Mouse (Mus musculus) heart, embryonic 16.5 days (tissue): ENCODE results near the gene Ucn2. TPM values are rescaled to one million over a fixed set of nuclear protein-coding genes. Genes with fewer than 3 reads are reported as not detected.

Experiments used
- ATAC-seq: fragments of 200-750 bp; cut with Nextera tagmentation; replicated peaks from 2 replicates; pipeline ENCODE4 v1.8.0; 2017; ENCODE audit warnings: moderate number of reproducible peaks; ENCODE audit not compliant: insufficient read depth, low FRiP score; ENCODE audit errors: extremely low read depth
- H3K27ac ChIP-seq: fragments of 300-500 bp; sonication (generic); 2 replicates; pipeline ENCODE4 v1.5.1; 2014; ENCODE audit warnings: mild to moderate bottlenecking, low read length, control low read depth, moderate library complexity
- H3K27me3 ChIP-seq: fragments of 300-500 bp; sonication (generic); 2 replicates; pipeline ENCODE4 v1.6.1; 2014; ENCODE audit warnings: low read length, mixed read lengths; ENCODE audit not compliant: control insufficient read depth, insufficient read depth
- H3K36me3 ChIP-seq: fragments of 300-500 bp; sonication (generic); 2 replicates; pipeline ENCODE4 v1.6.1; 2014; ENCODE audit not compliant: control insufficient read depth, insufficient read depth
- H3K4me1 ChIP-seq: fragments of 300-500 bp; sonication (generic); 2 replicates; pipeline ENCODE4 v1.6.1; 2014; ENCODE audit warnings: low read length, mixed read lengths; ENCODE audit not compliant: control insufficient read depth, insufficient read depth
- H3K4me2 ChIP-seq: fragments of 300-500 bp; sonication (generic); 2 replicates; pipeline ENCODE4 v1.6.1; 2014; ENCODE audit warnings: low read depth, mild to moderate bottlenecking, control low read depth, low read length
- H3K4me3 ChIP-seq: fragments of 300-500 bp; sonication (generic); 2 replicates; pipeline ENCODE4 v1.5.1; 2014; ENCODE audit warnings: mild to moderate bottlenecking, control low read depth, low read length
- H3K9ac ChIP-seq: fragments of 300-500 bp; sonication (generic); 2 replicates; pipeline ENCODE4 v1.6.1; 2014; ENCODE audit warnings: low read length, control low read depth
- H3K9me3 ChIP-seq: fragments of 300-500 bp; sonication (generic); replicated peaks from 2 replicates; pipeline ENCODE4 v1.6.1; 2016; ENCODE audit warnings: low read length; ENCODE audit not compliant: control insufficient read depth
- WGBS: fragments of 180-500 bp; shearing (Covaris S2); extraction: QIAGEN DNeasy Blood & Tissue Kit; methylation state at CpG from one replicate; pipeline ENCODE4 v1.1.7; 2014; 5-methylcytosine and 5-hydroxymethylcytosine counted together
- polyA plus RNA-seq: library from polyadenylated mRNA; unstranded; fragments of >200 nt; fragmentation: Nextera tagmentation; extraction: Ambion mirVana; gene quantifications from 2 replicates; pipeline ENCODE4 v1.2.1, GENCODE M21; 2015

Ucn2 gene
- polyA plus RNA-seq, 1 experiment from 2014 or later = not detected

DNA sequence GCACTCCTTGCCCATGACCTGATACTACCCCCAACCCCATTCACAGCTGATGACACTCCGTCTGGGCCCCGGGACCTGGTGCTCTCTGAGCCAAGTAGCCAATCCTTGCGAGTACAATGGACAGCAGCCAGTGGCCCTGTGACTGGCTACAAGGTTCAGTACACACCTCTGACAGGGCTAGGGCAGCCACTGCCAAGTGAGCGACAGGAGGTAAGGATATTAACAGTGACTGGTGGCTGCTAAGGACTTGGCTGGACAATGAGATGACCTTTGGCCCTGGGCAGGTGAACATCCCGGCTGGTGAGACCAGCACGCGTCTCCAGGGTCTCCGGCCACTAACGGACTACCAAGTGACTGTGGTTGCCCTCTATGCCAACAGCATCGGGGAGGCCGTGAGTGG is 30.0 kb upstream of the Ucn2 start:
- no peak for ATAC-seq
- peaks cover 21% of the 10 kb centered on the region for H3K27me3 ChIP-seq
- WGBS = 87% methylated on average over 11 of the region's 11 CpGs

GRCm38 (mm10) chr9:108963577-108963976 is 22.2 kb upstream of the Ucn2 start:
- Histone ChIP-seq H3K4me3 (no peak overlapping the region), H3K27me3 (no peaks in the 10 kb centered on the region; the same call in none of the 2 replicates), H3K9ac (no peak overlapping the region), H3K4me1 (no peaks in the 10 kb centered on the region), H3K4me2 (no peak overlapping the region), H3K9me3 (no peaks in the 10 kb centered on the region), H3K27ac (no peak overlapping the region), H3K36me3 (no peaks in the 10 kb centered on the region)
- WGBS = 51% methylated on average over 3 of the region's 3 CpGs
- ATAC-seq = no peak

More for the DNA sequence above, 30.0 kb upstream of the Ucn2 start:
- Histone ChIP-seq H3K4me1 (peaks cover 4% of the 10 kb centered on the region; the same call in 1 of the 2 replicates), H3K9ac (no peak overlapping the region), H3K27ac (no peak overlapping the region), H3K36me3 (peaks cover 3% of the 10 kb centered on the region; the same call in 1 of the 2 replicates), H3K4me2 (no peak overlapping the region), H3K9me3 (no peaks in the 10 kb centered on the region), H3K4me3 (no peak overlapping the region)

GRCm38 (mm10) chr9:108964338-108964737 is 21.5 kb upstream of the Ucn2 start:
- Histone ChIP-seq H3K4me1 (no peaks in the 10 kb centered on the region), H3K27me3 (no peaks in the 10 kb centered on the region; the same call in 1 of the 2 replicates), H3K9ac (no peak overlapping the region), H3K27ac (no peak overlapping the region), H3K4me3 (no peak overlapping the region), H3K36me3 (no peaks in the 10 kb centered on the region), H3K9me3 (no peaks in the 10 kb centered on the region), H3K4me2 (no peak overlapping the region)
- 65% methylated on average over 6 of the region's 6 CpGs for WGBS
- no peak for ATAC-seq

- no peaks in the 10 kb centered on the region for H3K9me3 ChIP-seq
- no peak overlapping the region for H3K27ac ChIP-seq
- H3K4me2 ChIP-seq = no peak overlapping the region
- ATAC-seq = peak; percentile 46; the same call in 1 of the 2 replicates
- 43% methylated on average over 8 of the region's 8 CpGs for WGBS
- H3K27me3 ChIP-seq = no peaks in the 10 kb centered on the region
- peaks cover 5% of the 10 kb centered on the region for H3K4me1 ChIP-seq
- no peaks in the 10 kb centered on the region for H3K36me3 ChIP-seq
- no peak overlapping the region for H3K9ac ChIP-seq
- H3K4me3 ChIP-seq = no peak overlapping the region
Measured at GRCm38 (mm10) chr9:108970623-108971022, 15.2 kb upstream of the Ucn2 start.

DNA sequence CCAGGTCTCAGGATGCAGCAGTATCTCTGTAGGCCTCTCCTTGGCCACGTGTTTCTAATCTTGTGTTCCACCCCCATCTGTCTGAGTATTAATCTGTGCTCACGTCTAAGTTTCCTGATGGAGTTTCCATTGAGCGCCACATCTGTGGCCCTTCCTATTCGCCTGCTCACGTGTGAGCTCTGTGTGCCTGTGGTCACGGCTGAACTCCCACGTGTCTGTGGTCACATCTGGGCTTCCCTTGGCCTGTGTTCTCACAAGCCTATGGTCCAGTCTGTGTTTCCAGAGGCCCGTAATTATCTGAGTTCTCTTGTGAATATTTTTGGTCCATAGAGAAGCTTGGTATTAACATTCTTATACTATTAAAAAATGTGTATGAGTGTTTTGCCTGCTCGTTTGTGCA is 9.3 kb upstream of the Ucn2 start:
- H3K4me2 ChIP-seq = no peak overlapping the region
- ATAC-seq = no peak
- H3K9me3 ChIP-seq = no peaks in the 10 kb centered on the region
- H3K4me1 ChIP-seq = no peaks in the 10 kb centered on the region
- 72% methylated on average over 9 of the region's 9 CpGs for WGBS
- H3K27me3 ChIP-seq = no peaks in the 10 kb centered on the region; the same call in 1 of the 2 replicates
- H3K27ac ChIP-seq = no peak overlapping the region
- H3K4me3 ChIP-seq = no peak overlapping the region
- no peaks in the 10 kb centered on the region for H3K36me3 ChIP-seq
- H3K9ac ChIP-seq = no peak overlapping the region

GRCm38 (mm10) chr9:108977966-108978365 is 7.8 kb upstream of the Ucn2 start:
- 65% methylated on average over 7 of the region's 7 CpGs for WGBS
- no peak for ATAC-seq
- H3K36me3 ChIP-seq = no peaks in the 10 kb centered on the region

GRCm38 (mm10) chr9:108982498-108982897 is 3.3 kb upstream of the Ucn2 start:
- Histone ChIP-seq H3K9ac (no peak overlapping the region), H3K9me3 (no peaks in the 10 kb centered on the region), H3K4me3 (no peak overlapping the region), H3K4me2 (no peak overlapping the region), H3K36me3 (no peaks in the 10 kb centered on the region), H3K27ac (no peak overlapping the region), H3K4me1 (no peaks in the 10 kb centered on the region; the same call in 1 of the 2 replicates), H3K27me3 (no peaks in the 10 kb centered on the region; the same call in 1 of the 2 replicates)
- no peak for ATAC-seq
- WGBS = 69% methylated on average over 8 of the region's 8 CpGs

More at GRCm38 (mm10) chr9:108977966-108978365, 7.8 kb upstream of the Ucn2 start:
- no peaks in the 10 kb centered on the region for H3K9me3 ChIP-seq
- H3K27me3 ChIP-seq = no peaks in the 10 kb centered on the region; the same call in 1 of the 2 replicates
- H3K4me1 ChIP-seq = no peaks in the 10 kb centered on the region
- no peak overlapping the region for H3K9ac ChIP-seq
- H3K4me2 ChIP-seq = no peak overlapping the region
- no peak overlapping the region for H3K27ac ChIP-seq
- H3K4me3 ChIP-seq = no peak overlapping the region

DNA sequence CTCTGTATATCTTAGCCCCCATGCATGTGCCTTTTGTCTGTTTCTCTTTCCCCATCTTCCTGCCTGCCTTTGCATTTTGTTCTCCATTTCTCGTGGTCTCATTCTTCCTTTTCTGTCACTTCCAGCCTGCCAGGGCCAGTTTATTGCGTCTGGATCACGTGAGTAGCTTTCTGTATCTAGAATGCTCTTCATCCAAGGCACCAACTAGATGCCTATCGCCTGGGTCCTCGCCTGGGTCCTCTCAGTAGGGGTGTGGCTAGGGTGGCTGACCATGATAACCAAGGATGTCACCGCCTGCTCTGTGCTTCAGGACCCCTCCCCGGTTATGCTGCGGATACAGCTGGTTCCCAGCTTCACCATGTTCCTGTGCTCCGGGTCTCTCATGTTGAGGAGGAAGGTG is 2.6 kb upstream of the Ucn2 start:
- 62% methylated on average over 9 of the region's 9 CpGs for WGBS

DNA sequence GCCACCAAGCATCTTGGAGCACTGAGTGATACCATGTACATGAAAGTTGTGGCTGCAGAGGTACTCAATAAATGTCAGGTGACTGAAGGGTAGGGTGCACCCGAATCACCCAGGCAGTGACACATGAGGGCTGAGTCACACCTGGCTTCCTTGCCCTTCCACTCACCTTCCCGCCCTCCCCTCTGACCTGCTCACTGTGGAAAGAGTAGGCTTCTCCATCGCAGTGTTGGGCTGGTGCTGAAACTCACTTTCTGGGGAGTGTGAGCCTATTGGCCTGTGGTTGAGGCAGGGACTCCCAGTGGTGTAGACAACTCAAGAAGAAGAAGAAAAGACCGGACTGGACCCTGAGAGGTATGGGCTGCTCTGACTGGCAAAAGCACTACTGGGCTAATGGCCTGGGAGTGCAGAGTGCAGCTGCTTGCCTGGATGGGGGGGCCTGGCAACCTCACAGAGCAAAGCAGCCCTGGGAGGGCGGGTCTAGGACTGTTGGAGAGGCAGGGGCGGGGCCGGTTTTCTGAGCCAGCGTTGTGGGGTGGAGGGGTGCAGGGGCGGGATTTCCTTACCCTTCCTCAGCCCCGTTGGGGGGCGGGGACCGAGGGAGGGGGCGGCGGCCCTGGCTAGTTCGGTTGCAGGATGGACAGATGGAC is 2.0 kb downstream of the Ucn2 start:
- no peak for ATAC-seq
- Histone ChIP-seq H3K4me1 (peaks cover 41% of the 10 kb centered on the region), H3K4me2 (peak overlapping the region; percentile 53), H3K27me3 (no peaks in the 10 kb centered on the region; the same call in 1 of the 2 replicates), H3K9ac (no peak overlapping the region), H3K9me3 (no peaks in the 10 kb centered on the region), H3K27ac (no peak overlapping the region), H3K36me3 (no peaks in the 10 kb centered on the region), H3K4me3 (peak overlapping the region; percentile 27)
- 23% methylated on average over 14 of the region's 15 CpGs for WGBS

More for the DNA sequence above, 2.6 kb upstream of the Ucn2 start:
- Histone ChIP-seq H3K27ac (no peak overlapping the region), H3K36me3 (no peaks in the 10 kb centered on the region), H3K9me3 (no peaks in the 10 kb centered on the region), H3K27me3 (no peaks in the 10 kb centered on the region; the same call in 1 of the 2 replicates), H3K4me3 (no peak overlapping the region), H3K9ac (no peak overlapping the region), H3K4me2 (no peak overlapping the region), H3K4me1 (peaks cover 7% of the 10 kb centered on the region; the same call in 1 of the 2 replicates)
- no peak for ATAC-seq
